Mouse (Mus musculus) MEL (cell line): ENCODE results near the gene Adamtsl1.

ENCODE experiments used
- CHD1 ChIP-seq: IDR thresholded peaks from 2 replicates; pipeline ENCODE4 v1.6.1; 2012; ENCODE audit warnings: low read depth, mild to moderate bottlenecking, inconsistent platforms, low read length, improper control_type of control experiment
- CHD2 ChIP-seq: IDR thresholded peaks from 2 replicates; pipeline ENCODE4 v1.6.1; 2011; ENCODE audit warnings: low read length, improper control_type of control experiment
- CTCF ChIP-seq, 3 experiments: IDR thresholded peaks in 2 of 3; conservative IDR thresholded peaks in 1 of 3; 2 replicates each; pipeline ENCODE4 v1.5.1; 2011 to 2012; ENCODE audit warnings: low read length in 3 of 3, low read depth in 2 of 3, mild to moderate bottlenecking in 2 of 3, improper control_type of control experiment in 1 of 3, inconsistent platforms in 1 of 3, mixed read lengths in 1 of 3, moderate library complexity in 1 of 3; ENCODE audit not compliant: control insufficient read depth in 1 of 3, insufficient read depth in 1 of 3, poor library complexity in 1 of 3, severe bottlenecking in 1 of 3
- GATA1 ChIP-seq: IDR thresholded peaks from 2 replicates; pipeline ENCODE4 v1.6.1; 2011; ENCODE audit warnings: low read depth, low read length, improper control_type of control experiment
- HCFC1 ChIP-seq: IDR thresholded peaks from 2 replicates; pipeline ENCODE4 v1.6.1; 2012; ENCODE audit warnings: low read depth, mild to moderate bottlenecking, inconsistent platforms, low read length, improper control_type of control experiment, moderate library complexity
- MAFK ChIP-seq: IDR thresholded peaks from 2 replicates; pipeline ENCODE4 v1.6.1; 2011; ENCODE audit warnings: low read depth, mild to moderate bottlenecking, low read length, improper control_type of control experiment, borderline replicate concordance
- MAX ChIP-seq: IDR thresholded peaks from 2 replicates; pipeline ENCODE4 v1.6.1; 2011; ENCODE audit warnings: low read length, improper control_type of control experiment
- NELFE ChIP-seq: IDR thresholded peaks from 2 replicates; pipeline ENCODE4 v1.6.1; 2011; ENCODE audit warnings: low read depth, low read length, improper control_type of control experiment
- POLR2A ChIP-seq, 2 experiments: IDR thresholded peaks; 2 replicates each; pipeline ENCODE4 v1.6.1; 2011 to 2012; ENCODE audit warnings: low read length in 2 of 2, mild to moderate bottlenecking in 2 of 2, control low read depth in 1 of 2, improper control_type of control experiment in 1 of 2, low read depth in 1 of 2, moderate library complexity in 1 of 2; ENCODE audit not compliant: control insufficient read depth in 1 of 2, insufficient read depth in 1 of 2, poor library complexity in 1 of 2
- POLR2AphosphoS2 ChIP-seq: IDR thresholded peaks from 2 replicates; pipeline ENCODE4 v1.6.1; 2011; ENCODE audit warnings: low read length, improper control_type of control experiment
- TBP ChIP-seq: IDR thresholded peaks from 2 replicates; pipeline ENCODE4 v1.8.0; 2011; ENCODE audit warnings: low read depth, low read length, improper control_type of control experiment
- UBTF ChIP-seq: IDR thresholded peaks from 2 replicates; pipeline ENCODE4 v1.6.1; 2012; ENCODE audit warnings: low read depth, mild to moderate bottlenecking, inconsistent platforms, low read length, improper control_type of control experiment, moderate library complexity, borderline replicate concordance; ENCODE audit not compliant: insufficient read depth
- USF1 ChIP-seq: IDR thresholded peaks from 2 replicates; pipeline ENCODE4 v1.6.1; 2014; ENCODE audit warnings: low read depth, mild to moderate bottlenecking, inconsistent platforms, low read length, improper control_type of control experiment, moderate library complexity
- ZC3H11A ChIP-seq: IDR thresholded peaks from 2 replicates; pipeline ENCODE4 v1.6.1; 2012; ENCODE audit warnings: low read depth, mild to moderate bottlenecking, inconsistent platforms, low read length, improper control_type of control experiment

- TF ChIP-seq TBP: no peak
- no peak for TF ChIP-seq UBTF
- no peak for TF ChIP-seq CHD2
- no peak for TF ChIP-seq POLR2AphosphoS2
- TF ChIP-seq CTCF (IDR thresholded peaks at IDR 0.05 in 2 of 3, conservative IDR thresholded peaks at IDR 0.05 in 1 of 3; ENCODE audit: control insufficient read depth in 1 of 3, insufficient read depth in 1 of 3, low read depth in 2 of 3, low read length in 3 of 3, poor library complexity in 1 of 3, severe bottlenecking in 1 of 3): no peak
- TF ChIP-seq NELFE: no peak
- no peak for TF ChIP-seq CHD1
- no peak for TF ChIP-seq POLR2A (IDR thresholded peaks at IDR 0.05; ENCODE audit: control insufficient read depth in 1 of 2, insufficient read depth in 1 of 2, low read depth in 1 of 2, low read length in 2 of 2, poor library complexity in 1 of 2)
- TF ChIP-seq ZC3H11A: no peak
- no peak for TF ChIP-seq MAFK
- no peak for TF ChIP-seq HCFC1
- TF ChIP-seq USF1: no peak
- no peak for TF ChIP-seq MAX
- TF ChIP-seq GATA1: no peak
These were observed 328.1 kb downstream of the Adamtsl1 start for GRCm38 (mm10) chr4:85842113-85842512.
